Mouse (Mus musculus) gastrocnemius, adult 2 months (tissue): ENCODE results near the gene Fbxo44. TPM values are rescaled to one million over a fixed set of nuclear protein-coding genes. Genes with fewer than 3 reads are reported as not detected.

Source experiments
- DNase-seq: peaks from one replicate; pipeline ENCODE4 v3.0.0; 2022
- H3K27ac ChIP-seq: fragments of 200-600 bp; 2 replicates; pipeline ENCODE4 v1.8.1; 2022; ENCODE audit warnings: mild to moderate bottlenecking
- H3K4me3 ChIP-seq: fragments of 200-600 bp; 2 replicates; pipeline ENCODE4 v1.8.1; 2022; ENCODE audit warnings: mild to moderate bottlenecking, moderate library complexity
- CTCF ChIP-seq: fragments of 200-600 bp; IDR thresholded peaks from 2 replicates; pipeline ENCODE4 v1.8.1; 2022; ENCODE audit warnings: antibody characterized with exemption, mild to moderate bottlenecking, moderate library complexity
- intact Hi-C: fragments of 180-260 bp; cut with DNase I; formaldehyde crosslinking; loops from one replicate; pipeline ENCODE4 v1.15.1; 2025
- total RNA-seq, 2 experiments: library from RNA; stranded (reverse); gene quantifications; 2 replicates each; pipeline ENCODE4 v1.2.3; 2021

Fbxo44 gene
- total RNA-seq, 2 experiments from 2014 or later = 7.5 to 9.7 TPM

- peak; percentile 85 for TF ChIP-seq CTCF
- H3K4me3 ChIP-seq = peak overlapping the region; percentile 91
- DNase-seq = peak; percentile 94
- H3K27ac ChIP-seq = peak overlapping the region; percentile 98
- intact Hi-C loops = loop anchor here (1.0 kb wide), 1 partner anchor 24 kb away; no protein-coding TSS in a partner anchor
Observed at GRCm38 (mm10) chr4:148140098-148141011, 19.9 kb downstream of the Fbxo44 start.

DNA sequence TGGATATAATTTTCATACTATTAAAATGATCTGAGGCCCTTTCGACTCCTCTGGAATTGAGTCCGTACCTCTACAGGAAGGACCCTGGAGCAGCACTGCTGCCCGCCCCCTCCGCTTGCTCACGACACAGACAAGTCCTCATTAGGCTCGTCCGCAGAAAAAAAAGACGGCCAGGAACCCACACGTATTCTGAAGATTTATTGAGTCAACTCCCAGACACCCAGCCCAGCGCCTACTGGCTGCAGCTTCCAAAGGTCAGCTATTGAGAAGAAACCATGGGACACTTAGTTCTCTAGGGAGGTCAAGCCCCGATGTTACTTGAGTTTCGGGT, 20.6 kb downstream of the Fbxo44 start:
- TF ChIP-seq CTCF = no peak
- Histone ChIP-seq H3K4me3 (peak overlapping the region; percentile 91), H3K27ac (peak overlapping the region; percentile 98)
- intact Hi-C loops = loop anchor here (1.0 to 2.0 kb wide), 2 partner anchors 19 to 25 kb away; no protein-coding TSS in a partner anchor
- no peak for DNase-seq

- DNase-seq = no peak
- intact Hi-C loops = no loop called here
- no peak for TF ChIP-seq CTCF
- Histone ChIP-seq H3K27ac (no peak overlapping the region), H3K4me3 (no peak overlapping the region)
Observed at GRCm38 (mm10) chr4:148137503-148137902, 22.8 kb downstream of the Fbxo44 start.

- no peak overlapping the region for H3K4me3 ChIP-seq
- TF ChIP-seq CTCF = no peak
- DNase-seq = no peak
- H3K27ac ChIP-seq = no peak overlapping the region
- intact Hi-C loops = no loop called here
Observed at GRCm38 (mm10) chr4:148134988-148135387, 25.3 kb downstream of the Fbxo44 start.

- no peak overlapping the region for H3K4me3 ChIP-seq
- intact Hi-C loops = no loop called here
- no peak for TF ChIP-seq CTCF
- no peak for DNase-seq
- no peak overlapping the region for H3K27ac ChIP-seq
Observed at GRCm38 (mm10) chr4:148131497-148132081, 28.7 kb downstream of the Fbxo44 start.

GRCm38 (mm10) chr4:148130561-148131413, 29.5 kb downstream of the Fbxo44 start, which contains the start of gene Draxin:
Draxin (minus strand) TSS chr4:148130698.
- TF ChIP-seq CTCF = no peak
- H3K27ac ChIP-seq = no peak within 1 kb of the TSS
- intact Hi-C loops = no loop called here
- peak within 1 kb of the TSS; percentile 64 for H3K4me3 ChIP-seq
- peak; percentile 40 for DNase-seq

DNA sequence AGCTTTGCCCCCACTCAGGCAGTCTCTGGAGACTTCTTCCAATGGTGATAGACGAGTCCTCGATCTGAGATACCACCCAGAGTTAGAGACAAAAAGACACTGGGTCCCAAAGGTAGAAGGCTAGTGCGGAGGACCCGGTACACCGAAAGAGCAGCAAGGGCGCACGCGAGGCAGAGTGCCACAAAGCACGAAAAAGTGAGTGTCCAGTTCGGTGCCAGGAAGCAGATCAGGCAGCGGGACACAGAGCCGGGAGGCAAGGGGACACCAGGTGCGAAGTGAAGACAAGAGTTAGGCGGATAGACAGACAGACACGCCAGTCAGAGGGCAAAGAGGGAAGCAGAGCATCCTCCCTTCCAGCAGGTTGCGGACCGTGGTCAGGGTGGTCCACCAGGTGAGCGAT, 30.1 kb downstream of the Fbxo44 start, which contains the start of gene Mad2l2:
Gene Mad2l2, plus strand, starts transcription at position 252 of the 400 bp plus-strand sequence.
- intact Hi-C loops = no loop called here
- Histone ChIP-seq H3K4me3 (peak within 1 kb of the TSS; percentile 64), H3K27ac (no peak within 1 kb of the TSS)
- no peak for TF ChIP-seq CTCF
- no peak for DNase-seq

GRCm38 (mm10) chr4:148128672-148129071, 31.6 kb downstream of the Fbxo44 start:
- TF ChIP-seq CTCF = no peak
- no peak for DNase-seq
- Histone ChIP-seq H3K4me3 (no peak overlapping the region), H3K27ac (no peak overlapping the region)
- intact Hi-C loops = no loop called here

- H3K4me3 ChIP-seq = no peak overlapping the region
- no peak overlapping the region for H3K27ac ChIP-seq
- no peak for TF ChIP-seq CTCF
- no peak for DNase-seq
- intact Hi-C loops = no loop called here
Observed at GRCm38 (mm10) chr4:148128241-148128640, 32.0 kb downstream of the Fbxo44 start.

DNA sequence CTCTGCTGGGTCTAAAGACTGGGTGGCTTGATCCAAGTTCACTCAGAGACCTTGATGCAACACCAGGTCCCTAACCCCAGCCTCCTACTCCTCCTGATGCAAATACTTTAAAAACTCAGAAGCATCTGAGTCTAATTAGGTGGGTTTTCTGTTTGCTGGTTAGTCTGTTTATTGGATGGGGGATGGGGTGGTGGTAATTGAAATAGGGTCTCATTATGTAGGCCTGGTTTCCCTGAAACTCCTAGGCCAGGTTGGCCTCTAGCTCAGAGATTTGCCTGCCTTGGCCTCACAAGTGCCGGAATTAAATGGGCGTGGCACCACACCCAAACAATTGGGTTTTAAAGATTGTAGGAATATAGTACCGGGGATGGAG, 37.6 kb downstream of the Fbxo44 start:
- intact Hi-C loops = no loop called here
- Histone ChIP-seq H3K27ac (no peak overlapping the region), H3K4me3 (no peak overlapping the region)
- DNase-seq = no peak
- TF ChIP-seq CTCF = no peak

- no peak for DNase-seq
- H3K27ac ChIP-seq = no peak overlapping the region
- no peak for TF ChIP-seq CTCF
- intact Hi-C loops = no loop called here
- no peak overlapping the region for H3K4me3 ChIP-seq
Observed at GRCm38 (mm10) chr4:148121982-148122693, 38.1 kb downstream of the Fbxo44 start.

GRCm38 (mm10) chr4:148121362-148121761, 38.9 kb downstream of the Fbxo44 start:
- H3K4me3 ChIP-seq = no peak overlapping the region
- H3K27ac ChIP-seq = no peak overlapping the region
- DNase-seq = no peak
- intact Hi-C loops = no loop called here
- TF ChIP-seq CTCF = no peak
